Comparison of ENCODE assay signal across 25 mouse cellular contexts in the genomic region with DNA sequence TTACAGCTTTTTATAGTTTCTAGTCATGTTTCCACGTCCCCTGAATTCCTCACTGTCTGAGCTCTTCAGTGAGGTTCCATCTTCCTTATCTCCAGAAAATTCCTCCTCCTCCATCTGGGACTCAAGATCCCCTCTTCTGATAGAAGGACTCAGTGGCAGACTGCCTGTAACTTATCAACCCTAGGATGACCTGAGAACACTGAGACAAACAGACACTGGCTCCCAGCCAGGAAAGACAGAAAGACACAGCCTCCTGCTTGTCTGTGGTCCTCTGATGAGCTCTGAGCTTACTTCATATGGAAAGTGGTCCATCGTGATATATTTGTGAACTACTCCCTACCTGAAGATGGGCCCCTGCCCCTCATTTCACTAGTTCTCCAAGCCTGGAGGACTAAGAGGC. TPM values are rescaled to one million over a fixed set of nuclear protein-coding genes. Genes with fewer than 3 reads are reported as not detected.
A peak's percentile ranks its signal among the peaks of the same experiment; 100 is the strongest.
DNase-seq lines count a peak whose midpoint lies in the region; TF ChIP-seq lines count a peak whose summit lies in the region.
"Had no signal": no experiment of that assay in that cellular context is flagged by ENCODE, and none has a peak within 500 bp of the region (broad histone marks: within the 10 kb centered on the region; RNA-seq: fewer than 3 reads in every experiment).

No protein-coding gene starts in this region.

- intact Hi-C loops in heart, postnatal 25 days (cut with DNase I) = no loop called here

- peak; percentile 85 for DNase-seq in heart, adult 11 months
- no peak for DNase-seq in heart, postnatal 25 days (ENCODE audit: low spot score)
- no peak for DNase-seq in layer of hippocampus, adult 2 months (ENCODE audit: low spot score in 2 of 2)
- DNase-seq in layer of hippocampus, adult 11-12 months (ENCODE audit: low spot score) = no peak
- DNase-seq in yolk sac, embryonic 10.5 days (ENCODE audit: low spot score) = peak; percentile 60
- no peak for DNase-seq in neural tube, embryonic 10.5 days (ENCODE audit: extremely low spot score, low spot score)
- DNase-seq: adrenal gland, adult 8-10 months; adrenal gland, postnatal 25 days; B cell, adult 2 months; cerebellum, adult 11-12 months; cerebellum, adult 8-10 months; cerebellum, postnatal 10 days; cerebellum, postnatal 36 days; embryo, embryonic 11 days; heart, postnatal 4 days had no signal

- H3K27ac ChIP-seq in layer of hippocampus, adult 2 months = peak overlapping the region; percentile 54; the same call in 1 of the 2 replicates
- H3K27ac ChIP-seq: embryonic facial prominence, embryonic 10.5 days; embryonic facial prominence, embryonic 13.5 days; forebrain, embryonic 12.5 days; forebrain, embryonic 15.5 days; heart, adult 2 months; heart, embryonic 15.5 days; hindbrain, postnatal 0 days had no signal

- TF ChIP-seq CTCF in layer of hippocampus, adult 2 months (conservative IDR thresholded peaks at IDR 0.05) = no peak

- H3K4me3 ChIP-seq in layer of hippocampus, adult 2 months = no peak overlapping the region
- H3K4me3 ChIP-seq: embryonic facial prominence, embryonic 10.5 days; embryonic facial prominence, embryonic 13.5 days; erythroblast, embryonic 14.5 days; forebrain, embryonic 12.5 days; forebrain, embryonic 15.5 days; heart, adult 2 months; heart, embryonic 12.5 days; heart, embryonic 15.5 days had no signal

RNA-seq across cellular contexts. Expression of gene Tgfa, which starts 40.5 kb away (rescaled TPM):
- total RNA-seq in heart, postnatal 25 days (2021) = 1 to 10 TPM; 1.6 to 1.7 TPM
- total RNA-seq in layer of hippocampus, adult 2 months (2021) = 10 to 100 TPM; 28.3 to 32.0 TPM
- total RNA-seq: CH12.LX had no signal

Comparison
In these comparisons a context has a peak if more than half of its experiments do, and no peak if none do; other contexts are left out.
1. DNase-seq: peak in heart, adult 11 months (single experiment) and yolk sac, embryonic 10.5 days (single experiment); none in heart, postnatal 25 days (single experiment), layer of hippocampus, adult 2 months (0 of 2), layer of hippocampus, adult 11-12 months (single experiment) and neural tube, embryonic 10.5 days (single experiment).
2. RNA of gene Tgfa, which starts 40.5 kb away (total RNA-seq): 28.3 to 32.0 TPM in layer of hippocampus, adult 2 months; 1.6 to 1.7 TPM in heart, postnatal 25 days; every median in the first group is over 10 times any median in the second.